Mouse (Mus musculus): Measurements from ENCODE around the gene Enc1.

DNA sequence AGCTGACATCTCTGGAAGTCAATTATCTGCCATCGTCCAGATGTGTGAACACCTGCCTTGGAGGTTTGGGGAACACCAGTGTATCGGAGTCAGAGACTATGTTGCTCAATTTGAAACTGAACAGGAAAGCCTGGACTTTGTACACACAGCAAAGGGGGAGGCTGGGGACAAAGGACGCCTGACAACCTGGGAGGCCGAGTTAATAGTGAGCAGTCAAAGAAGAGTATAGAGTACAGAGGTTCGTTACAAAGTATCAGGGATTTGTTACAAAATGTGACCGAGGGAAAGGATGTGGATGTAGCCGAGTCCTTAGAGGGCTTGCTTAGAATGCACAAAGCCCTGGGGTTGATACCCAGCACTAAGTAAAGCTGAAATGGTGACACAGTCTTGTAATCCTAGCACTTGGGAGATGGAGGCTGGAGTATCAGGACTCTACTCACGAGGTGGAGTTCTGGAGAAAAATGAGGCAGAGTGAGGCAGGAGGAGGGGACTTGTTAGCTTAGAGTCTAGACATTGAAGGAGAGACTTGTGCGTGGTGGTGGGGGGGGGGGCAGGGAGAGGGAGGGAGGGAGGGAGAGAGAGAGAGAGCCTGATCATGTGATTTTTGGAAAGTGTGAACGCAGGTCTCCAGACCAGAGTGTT lies 16.4 kb upstream of the Enc1 start:
- TF ChIP-seq GATA1 (IDR thresholded peaks at IDR 0.05; ENCODE audit: low read length) (no peak), TAL1 (IDR thresholded peaks at IDR 0.05; ENCODE audit: low read length) (no peak)
